Comparison of ENCODE assay signal across 28 mouse cellular contexts in the genomic region with DNA sequence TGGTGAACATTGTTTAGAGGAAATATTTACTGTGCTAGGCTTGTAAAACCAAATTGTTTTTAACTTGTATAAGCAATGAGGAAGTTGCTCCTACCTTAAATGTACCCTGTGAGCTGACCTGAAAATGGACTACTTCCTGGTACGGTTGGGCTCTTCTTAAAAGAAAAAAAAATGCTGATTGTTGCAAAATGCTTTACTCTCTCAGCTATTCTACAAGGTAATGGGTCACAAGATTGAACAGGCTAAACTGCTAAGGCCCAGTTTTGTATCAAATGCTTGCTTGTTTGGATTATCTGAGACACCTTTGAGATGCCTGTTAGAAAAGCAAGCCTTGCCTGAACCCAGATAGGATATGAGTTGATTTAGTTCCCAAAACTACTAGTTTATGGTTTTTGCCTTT. TPM values are rescaled to one million over a fixed set of nuclear protein-coding genes. Genes with fewer than 3 reads are reported as not detected.
DNase-seq lines count a peak whose midpoint lies in the region; ATAC-seq and TF ChIP-seq lines count a peak whose summit lies in the region.
"Had no signal": no experiment of that assay in that cellular context is flagged by ENCODE, and none has a peak within 500 bp of the region (broad histone marks: within the 10 kb centered on the region; RNA-seq: fewer than 3 reads in every experiment).

No protein-coding gene starts in this region.

- ATAC-seq in kidney, embryonic 16.5 days (ENCODE audit: low FRiP score, low TSS enrichment) = no peak
- ATAC-seq: activated CD4-positive, CD25-positive, alpha-beta regulatory T cell, adult 4 months; forebrain, embryonic 14.5 days; forebrain, postnatal 0 days; Patski had no signal

- 37% methylated on average over 1 of the region's 1 CpGs for WGBS in kidney, adult 2 months
- 74% methylated on average over 1 of the region's 1 CpGs for WGBS in kidney, embryonic 16.5 days

- peak; percentile 33 for DNase-seq in kidney, adult 2 months
- DNase-seq in A20 (ENCODE audit: low read depth, low spot score) (peak; percentile 54), ES-E14 (ENCODE audit: low read depth, low spot score) (no peak)
- DNase-seq in layer of hippocampus, postnatal 10 days (ENCODE audit: low spot score in 2 of 2) = no peak
- DNase-seq in cerebellum, adult 9-11 months = no peak
- DNase-seq: adrenal gland, adult 8-10 months; adrenal gland, postnatal 14 days; adrenal gland, postnatal 36 days; cerebellum, adult 11-12 months; cerebellum, adult 2 months; cerebellum, adult 9-10 months; cerebellum, postnatal 14 days; cerebellum, postnatal 36 days; embryo, embryonic 11 days; forebrain, postnatal 0 days had no signal

- TF ChIP-seq POLR2A in kidney, adult 2 months (IDR thresholded peaks at IDR 0.05; ENCODE audit: low read depth, low read length) = no peak

- H3K27ac ChIP-seq in kidney, adult 2 months (ENCODE audit: insufficient read depth, low read depth, low read length) = no peak overlapping the region
- H3K27ac ChIP-seq in kidney, embryonic 16.5 days (ENCODE audit: low read length) = no peak overlapping the region
- no peak overlapping the region for H3K27ac ChIP-seq in ES-E14 (ENCODE audit: insufficient read depth, low read depth, low read length, poor library complexity, severe bottlenecking)
- H3K27ac ChIP-seq: embryonic facial prominence, embryonic 13.5 days; embryonic facial prominence, embryonic 15.5 days; forebrain, embryonic 10.5 days; forebrain, embryonic 12.5 days had no signal

- no peaks in the 10 kb centered on the region for H3K4me1 ChIP-seq in kidney, adult 2 months (ENCODE audit: control insufficient read depth, insufficient read depth, low read length)
- no peaks in the 10 kb centered on the region for H3K4me1 ChIP-seq in kidney, embryonic 16.5 days (ENCODE audit: insufficient read depth, low read length)
- no peaks in the 10 kb centered on the region for H3K4me1 ChIP-seq in ES-E14 (ENCODE audit: control insufficient read depth in 2 of 2, insufficient read depth in 2 of 2, low read length in 2 of 2, poor library complexity in 1 of 2)
- H3K4me1 ChIP-seq: embryonic facial prominence, embryonic 13.5 days; embryonic facial prominence, embryonic 15.5 days; forebrain, embryonic 10.5 days; forebrain, embryonic 12.5 days had no signal

- in situ Hi-C loops in ES-E14 (cut with MboI; ENCODE audit: low sequenced_read_pairs in 2 of 2, unreplicated experiment in 2 of 2) = no loop called here

- no peaks in the 10 kb centered on the region for H3K36me3 ChIP-seq in kidney, adult 2 months (ENCODE audit: control insufficient read depth, insufficient read depth, low read length)
- no peaks in the 10 kb centered on the region for H3K36me3 ChIP-seq in kidney, embryonic 16.5 days (ENCODE audit: insufficient read depth, low read length)
- H3K36me3 ChIP-seq in ES-E14 (ENCODE audit: control insufficient read depth, insufficient read depth, low read length, poor library complexity, severe bottlenecking) = no peaks in the 10 kb centered on the region
- H3K36me3 ChIP-seq: embryonic facial prominence, embryonic 13.5 days; embryonic facial prominence, embryonic 15.5 days; forebrain, embryonic 10.5 days; forebrain, embryonic 12.5 days had no signal

- no peak overlapping the region for H3K4me2 ChIP-seq in kidney, embryonic 16.5 days (replicated peaks; ENCODE audit: low read depth, low read length)
- H3K4me2 ChIP-seq: embryonic facial prominence, embryonic 13.5 days; embryonic facial prominence, embryonic 15.5 days; forebrain, embryonic 12.5 days had no signal

- H3K9me3 ChIP-seq in kidney, embryonic 16.5 days (ENCODE audit: low read length) = no peaks in the 10 kb centered on the region
- H3K9me3 ChIP-seq in ES-E14 (ENCODE audit: control insufficient read depth, insufficient read depth, low read depth, low read length) = no peaks in the 10 kb centered on the region
- H3K9me3 ChIP-seq: embryonic facial prominence, embryonic 13.5 days; embryonic facial prominence, embryonic 15.5 days; forebrain, embryonic 10.5 days; forebrain, embryonic 12.5 days had no signal

- no peak overlapping the region for H3K4me3 ChIP-seq in kidney, adult 2 months (ENCODE audit: insufficient read depth, low read depth, low read length)
- no peak overlapping the region for H3K4me3 ChIP-seq in kidney, embryonic 16.5 days (ENCODE audit: low read length)
- no peak overlapping the region for H3K4me3 ChIP-seq in ES-E14 (ENCODE audit: insufficient read depth in 1 of 2, low read depth in 1 of 2, low read length in 2 of 2, poor library complexity in 1 of 2, severe bottlenecking in 1 of 2)
- H3K4me3 ChIP-seq: embryonic facial prominence, embryonic 13.5 days; embryonic facial prominence, embryonic 15.5 days; erythroblast, embryonic 14.5 days; forebrain, embryonic 10.5 days; forebrain, embryonic 12.5 days had no signal

- H3K9ac ChIP-seq in kidney, embryonic 16.5 days (replicated peaks; ENCODE audit: low read length) = no peak overlapping the region
- no peak overlapping the region for H3K9ac ChIP-seq in ES-E14 (ENCODE audit: insufficient read depth, low read depth, low read length, poor library complexity, severe bottlenecking)
- H3K9ac ChIP-seq: embryonic facial prominence, embryonic 13.5 days; embryonic facial prominence, embryonic 15.5 days; forebrain, embryonic 12.5 days; forebrain, postnatal 0 days had no signal

- TF ChIP-seq CTCF in kidney, adult 2 months (conservative IDR thresholded peaks at IDR 0.05; ENCODE audit: insufficient read depth, insufficient read length, low read depth, low read length) = no peak

- no peaks in the 10 kb centered on the region for H3K27me3 ChIP-seq in kidney, adult 2 months (replicated peaks; ENCODE audit: control insufficient read depth, insufficient read depth, low read length)
- H3K27me3 ChIP-seq in kidney, embryonic 16.5 days (ENCODE audit: insufficient read depth, low read length) = no peaks in the 10 kb centered on the region
- H3K27me3 ChIP-seq: embryonic facial prominence, embryonic 13.5 days; embryonic facial prominence, embryonic 15.5 days; forebrain, embryonic 12.5 days had no signal

TF ChIP-seq in ES-E14, 5 proteins besides CTCF, POLR2A, EP300 and RAD21:
- TF ChIP-seq CHD2 (IDR thresholded peaks at IDR 0.05; ENCODE audit: low read depth, low read length) (no peak), ZC3H11A (IDR thresholded peaks at IDR 0.05; ENCODE audit: borderline replicate concordance, low read depth, low read length) (no peak), MAFK (IDR thresholded peaks at IDR 0.05; ENCODE audit: insufficient read depth, low read depth, low read length) (0 out of 2 replicates have a peak, but pooled peaks have one; percentile 5), ZNF384 (IDR thresholded peaks at IDR 0.05; ENCODE audit: low read depth, low read length) (no peak), HCFC1 (IDR thresholded peaks at IDR 0.05; ENCODE audit: borderline replicate concordance, insufficient read depth, low read length) (no peak)

RNA-seq across cellular contexts. Expression of a gene that starts 1.3 kb away (rescaled TPM):
- not detected in 2 replicates for polyA plus RNA-seq in kidney, adult 2 months (2012; rRNA removed)
- not detected in 2 replicates for polyA plus RNA-seq in kidney, embryonic 16.5 days (2015; fragmentation: Nextera tagmentation; extraction: Ambion mirVana)
- 0.48 and 0.49 TPM in 2 replicates for total RNA-seq in ES-E14 (2012; rRNA removed)
- not detected for total RNA-seq in layer of hippocampus, postnatal 10 days (2021)
- total RNA-seq: adrenal gland, adult 18-20 months; adrenal gland, postnatal 14 days; adrenal gland, postnatal 36 days; common myeloid progenitor, adult 5-6 weeks; forebrain, postnatal 0 days had no signal
- polyA plus RNA-seq: C2C12; embryonic facial prominence, embryonic 11.5 days; embryonic facial prominence, embryonic 15.5 days; forebrain, embryonic 10.5 days; forebrain, embryonic 12.5 days; forebrain, embryonic 14.5 days; Patski had no signal

RNA-seq across cellular contexts. Expression of a gene that starts 59.5 kb away (rescaled TPM):
- polyA plus RNA-seq in kidney, adult 2 months (2012; rRNA removed) = 14.2 and 16.8 TPM in 2 replicates
- 5.7 and 6.2 TPM in 2 replicates for polyA plus RNA-seq in kidney, embryonic 16.5 days (2015; fragmentation: Nextera tagmentation; extraction: Ambion mirVana)
- total RNA-seq in ES-E14 (2012; rRNA removed) = 3.4 and 4.5 TPM in 2 replicates
- total RNA-seq in layer of hippocampus, postnatal 10 days (2021) = 10 to 100 TPM; 12.6 to 14.9 TPM
- polyA plus RNA-seq: erythroblast, embryonic 14.5 days had no signal

Comparison
In these comparisons a context has a peak if more than half of its experiments do, and no peak if none do; other contexts are left out.
1. DNase-seq: peak in kidney, adult 2 months (single experiment) and A20 (single experiment); none in ES-E14 (single experiment), layer of hippocampus, postnatal 10 days (0 of 2) and cerebellum, adult 9-11 months (single experiment).